In genomic region chr6:18540396-18540795, GRCm38 (mm10) we compare ENCODE assay signal across 22 mouse cellular contexts. TPM values are rescaled to one million over a fixed set of nuclear protein-coding genes. Genes with fewer than 3 reads are reported as not detected.
DNase-seq lines count a peak whose midpoint lies in the region; ATAC-seq and TF ChIP-seq lines count a peak whose summit lies in the region.
"Had no signal": no experiment of that assay in that cellular context is flagged by ENCODE, and none has a peak within 500 bp of the region (broad histone marks: within the 10 kb centered on the region; RNA-seq: fewer than 3 reads in every experiment).

No protein-coding gene starts in this region.

- 26% methylated on average over 4 of the region's 4 CpGs for WGBS in neural tube, embryonic 11.5 days
- WGBS in neural tube, embryonic 12.5 days: 13% methylated on average over 4 of the region's 4 CpGs
- 63% methylated on average over 4 of the region's 4 CpGs for WGBS in forebrain, postnatal 0 days

- H3K9ac ChIP-seq in neural tube, embryonic 11.5 days (ENCODE audit: low read length): no peak overlapping the region
- no peak overlapping the region for H3K9ac ChIP-seq in neural tube, embryonic 12.5 days
- no peak overlapping the region for H3K9ac ChIP-seq in forebrain, postnatal 0 days
- H3K9ac ChIP-seq: embryonic facial prominence, embryonic 15.5 days; heart, embryonic 12.5 days; hindbrain, embryonic 12.5 days; intestine, embryonic 15.5 days had no signal

- H3K4me1 ChIP-seq in neural tube, embryonic 11.5 days (ENCODE audit: control insufficient read depth, insufficient read depth, low read length): peaks cover 8% of the 10 kb centered on the region; the same call in 1 of the 2 replicates
- H3K4me1 ChIP-seq in neural tube, embryonic 12.5 days: peaks cover 7% of the 10 kb centered on the region
- H3K4me1 ChIP-seq in forebrain, postnatal 0 days (ENCODE audit: insufficient read depth): no peaks in the 10 kb centered on the region
- H3K4me1 ChIP-seq: embryonic facial prominence, embryonic 15.5 days; heart, embryonic 12.5 days; hindbrain, embryonic 12.5 days; intestine, embryonic 15.5 days had no signal

- H3K27me3 ChIP-seq in neural tube, embryonic 11.5 days (ENCODE audit: control insufficient read depth, insufficient read depth, low read length): no peaks in the 10 kb centered on the region
- no peaks in the 10 kb centered on the region for H3K27me3 ChIP-seq in neural tube, embryonic 12.5 days (replicated peaks)
- H3K27me3 ChIP-seq in forebrain, postnatal 0 days (ENCODE audit: insufficient read depth, low read length): no peaks in the 10 kb centered on the region
- H3K27me3 ChIP-seq: embryonic facial prominence, embryonic 15.5 days; heart, embryonic 12.5 days; hindbrain, embryonic 12.5 days; intestine, embryonic 15.5 days had no signal

- DNase-seq in frontal cortex, adult 2 months (ENCODE audit: extremely low spot score in 1 of 2, low spot score in 1 of 2): no peak
- no peak for DNase-seq in neural tube, embryonic 11.5 days (ENCODE audit: low spot score)
- no peak for DNase-seq in neural tube, embryonic 10.5 days (ENCODE audit: extremely low spot score, low spot score)
- no peak for DNase-seq in cerebellum, adult 11-12 months
- no peak for DNase-seq in forebrain, postnatal 0 days
- DNase-seq: adrenal gland, postnatal 14 days; cerebellum, adult 18-20 months; cerebellum, adult 9-11 months; cerebellum, postnatal 36 days; gastrocnemius, adult 2 months; gastrocnemius, postnatal 25 days had no signal

- ATAC-seq in frontal cortex, adult (ENCODE audit: low TSS enrichment): 0 out of 2 replicates have a peak, but pooled peaks have one; percentile 31
- peak; percentile 66 for ATAC-seq in neural tube, embryonic 11.5 days (ENCODE audit: insufficient read depth, low FRiP score, low TSS enrichment)
- peak; percentile 72; the same call in 1 of the 2 replicates for ATAC-seq in neural tube, embryonic 12.5 days (ENCODE audit: low FRiP score, low read depth)
- no peak for ATAC-seq in forebrain, postnatal 0 days
- ATAC-seq: forebrain, embryonic 14.5 days; intestine, embryonic 15.5 days had no signal

- H3K4me2 ChIP-seq in neural tube, embryonic 11.5 days (ENCODE audit: low read depth): no peak overlapping the region
- no peak overlapping the region for H3K4me2 ChIP-seq in neural tube, embryonic 12.5 days (replicated peaks)
- no peak overlapping the region for H3K4me2 ChIP-seq in forebrain, postnatal 0 days (ENCODE audit: low read depth)
- H3K4me2 ChIP-seq: embryonic facial prominence, embryonic 15.5 days; heart, embryonic 12.5 days; hindbrain, embryonic 12.5 days; intestine, embryonic 15.5 days had no signal

- H3K36me3 ChIP-seq in neural tube, embryonic 11.5 days (ENCODE audit: control insufficient read depth, insufficient read depth, low read length): no peaks in the 10 kb centered on the region
- no peaks in the 10 kb centered on the region for H3K36me3 ChIP-seq in neural tube, embryonic 12.5 days
- no peaks in the 10 kb centered on the region for H3K36me3 ChIP-seq in forebrain, postnatal 0 days (ENCODE audit: insufficient read depth)
- H3K36me3 ChIP-seq: embryonic facial prominence, embryonic 15.5 days; forebrain, embryonic 10.5 days; heart, embryonic 12.5 days; hindbrain, embryonic 12.5 days; intestine, embryonic 15.5 days had no signal

- H3K27ac ChIP-seq in neural tube, embryonic 11.5 days (ENCODE audit: low read depth, low read length): no peak overlapping the region
- no peak overlapping the region for H3K27ac ChIP-seq in neural tube, embryonic 12.5 days
- H3K27ac ChIP-seq in forebrain, postnatal 0 days (ENCODE audit: low read depth, low read length): no peak overlapping the region
- H3K27ac ChIP-seq: embryonic facial prominence, embryonic 15.5 days; forebrain, embryonic 10.5 days; gastrocnemius, adult 2 months; hindbrain, embryonic 12.5 days; intestine, embryonic 15.5 days had no signal

- no peaks in the 10 kb centered on the region for H3K9me3 ChIP-seq in neural tube, embryonic 11.5 days (ENCODE audit: control insufficient read depth, low read length)
- no peaks in the 10 kb centered on the region for H3K9me3 ChIP-seq in neural tube, embryonic 12.5 days
- H3K9me3 ChIP-seq in forebrain, postnatal 0 days (ENCODE audit: low read length): no peaks in the 10 kb centered on the region
- H3K9me3 ChIP-seq: embryonic facial prominence, embryonic 15.5 days; forebrain, embryonic 10.5 days; heart, embryonic 12.5 days; hindbrain, embryonic 12.5 days; intestine, embryonic 15.5 days had no signal

- no peak for TF ChIP-seq CTCF in forebrain, postnatal 0 days (IDR thresholded peaks at IDR 0.05; ENCODE audit: low read depth)

- no peak overlapping the region for H3K4me3 ChIP-seq in neural tube, embryonic 11.5 days (ENCODE audit: low read depth, low read length)
- H3K4me3 ChIP-seq in neural tube, embryonic 12.5 days: no peak overlapping the region
- no peak overlapping the region for H3K4me3 ChIP-seq in forebrain, postnatal 0 days (ENCODE audit: low read depth, low read length)
- H3K4me3 ChIP-seq: embryonic facial prominence, embryonic 15.5 days; erythroblast, embryonic 14.5 days; forebrain, embryonic 10.5 days; gastrocnemius, adult 2 months; heart, embryonic 12.5 days; hindbrain, embryonic 12.5 days; intestine, embryonic 15.5 days had no signal

RNA-seq across cellular contexts. Expression of gene Cttnbp2, which starts 25.8 kb away (rescaled TPM):
- polyA plus RNA-seq in frontal cortex, adult 2 months (2012; rRNA removed): 96.4 and 101 TPM in 2 replicates
- 27.6 and 28.1 TPM in 2 replicates for polyA plus RNA-seq in neural tube, embryonic 11.5 days (2014; fragmentation: Nextera tagmentation; extraction: Ambion mirVana)
- polyA plus RNA-seq in neural tube, embryonic 12.5 days (2016; fragmentation: Nextera tagmentation; extraction: Ambion mirVana): 37.9 and 38.0 TPM in 2 replicates
- total RNA-seq in forebrain, postnatal 0 days (2014; rRNA removed): 45.6 and 49.7 TPM in 2 replicates
- 24.2 and 43.5 TPM in 2 replicates for polyA plus RNA-seq in forebrain, postnatal 0 days (2015; fragmentation: Nextera tagmentation; extraction: Ambion mirVana)
- total RNA-seq: granulocyte monocyte progenitor cell, adult 5-6 weeks had no signal
- polyA plus RNA-seq: C2C12; erythroblast, embryonic 14.5 days had no signal
